Mouse (Mus musculus) heart, embryonic 11.5 days (tissue): ENCODE data around the gene Cuedc1. TPM values are rescaled to one million over a fixed set of nuclear protein-coding genes. Genes with fewer than 3 reads are reported as not detected.

ENCODE experiments used
- ATAC-seq: fragments of 200-750 bp; cut with Nextera tagmentation; replicated peaks from 2 replicates; pipeline ENCODE4 v1.8.0; 2017; ENCODE audit warnings: moderate library complexity; ENCODE audit not compliant: insufficient number of reproducible peaks, low FRiP score, low TSS enrichment
- H3K27ac ChIP-seq: fragments of 300-500 bp; sonication (generic); 2 replicates; pipeline ENCODE4 v1.5.1; 2014; ENCODE audit warnings: mild to moderate bottlenecking, low read depth, low read length
- H3K27me3 ChIP-seq: fragments of 300-500 bp; sonication (generic); 2 replicates; pipeline ENCODE4 v1.6.1; 2014; ENCODE audit warnings: mild to moderate bottlenecking, low read length, mixed read lengths; ENCODE audit not compliant: control insufficient read depth, insufficient read depth
- H3K36me3 ChIP-seq: fragments of 300-500 bp; sonication (generic); 2 replicates; pipeline ENCODE4 v1.6.1; 2014; ENCODE audit warnings: mild to moderate bottlenecking, low read length, moderate library complexity, mixed read lengths; ENCODE audit not compliant: control insufficient read depth, insufficient read depth
- H3K4me1 ChIP-seq: fragments of 300-500 bp; sonication (generic); 2 replicates; pipeline ENCODE4 v1.6.1; 2014; ENCODE audit warnings: low read length; ENCODE audit not compliant: control insufficient read depth, insufficient read depth
- H3K4me2 ChIP-seq: fragments of 300-500 bp; sonication (generic); 2 replicates; pipeline ENCODE4 v1.6.1; 2014; ENCODE audit warnings: mild to moderate bottlenecking, moderate library complexity
- H3K4me3 ChIP-seq: fragments of 300-500 bp; sonication (generic); 2 replicates; pipeline ENCODE4 v1.5.1; 2014; ENCODE audit warnings: low read depth, low read length
- H3K9ac ChIP-seq: fragments of 300-500 bp; sonication (generic); 2 replicates; pipeline ENCODE4 v1.6.1; 2014; ENCODE audit warnings: mild to moderate bottlenecking, low read depth, low read length, moderate library complexity
- H3K9me3 ChIP-seq: fragments of 300-500 bp; sonication (generic); replicated peaks from 2 replicates; pipeline ENCODE4 v1.6.1; 2016; ENCODE audit warnings: low read length; ENCODE audit not compliant: control insufficient read depth
- WGBS: fragments of 180-500 bp; shearing (Covaris S2); extraction: QIAGEN DNeasy Blood & Tissue Kit; methylation state at CpG from one replicate; pipeline ENCODE4 v1.1.7; 2014; ENCODE audit not compliant: insufficient replicate concordance; 5-methylcytosine and 5-hydroxymethylcytosine counted together
- polyA plus RNA-seq: library from polyadenylated mRNA; unstranded; fragments of >200 nt; fragmentation: Nextera tagmentation; extraction: Ambion mirVana; gene quantifications from 2 replicates; pipeline ENCODE4 v1.2.1, GENCODE M21; 2014

The Cuedc1 gene
- polyA plus RNA-seq, 1 experiment from 2014 or later = 11.7 TPM

GRCm38 (mm10) chr11:88129935-88130334 is 32.1 kb downstream of the Cuedc1 start:
- peaks cover 18% of the 10 kb centered on the region for H3K4me1 ChIP-seq
- H3K4me3 ChIP-seq = no peak overlapping the region
- no peaks in the 10 kb centered on the region for H3K27me3 ChIP-seq
- H3K4me2 ChIP-seq = no peak overlapping the region
- H3K27ac ChIP-seq = no peak overlapping the region
- H3K9me3 ChIP-seq = no peaks in the 10 kb centered on the region
- H3K36me3 ChIP-seq = no peaks in the 10 kb centered on the region
- 93% methylated on average over 10 of the region's 10 CpGs for WGBS
- ATAC-seq = no peak
- H3K9ac ChIP-seq = no peak overlapping the region

DNA sequence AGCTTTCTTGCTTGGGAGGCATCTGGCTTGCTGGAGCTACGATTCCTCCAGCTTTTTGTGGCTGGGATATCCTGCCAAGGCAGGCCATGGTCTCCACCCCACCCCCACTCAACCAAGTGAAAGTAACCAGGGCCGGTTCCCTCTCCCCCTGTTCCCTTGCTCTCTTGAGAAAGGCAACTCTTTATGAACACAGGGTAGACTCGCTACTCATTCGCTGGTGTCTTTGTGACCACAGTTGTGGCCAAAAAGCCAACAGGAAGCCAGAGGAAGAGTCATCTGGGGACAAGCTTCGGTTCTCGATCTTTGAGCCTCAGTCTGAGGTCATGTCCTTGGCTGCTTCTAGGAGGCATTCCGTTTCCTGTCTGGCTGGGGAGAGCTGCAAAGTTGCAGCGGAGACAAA is 34.0 kb downstream of the Cuedc1 start:
- H3K9me3 ChIP-seq = no peaks in the 10 kb centered on the region
- H3K27me3 ChIP-seq = no peaks in the 10 kb centered on the region
- H3K9ac ChIP-seq = 0 out of 2 replicates have a peak overlapping the region, but pooled peaks have one; percentile 23
- peaks cover 13% of the 10 kb centered on the region for H3K4me1 ChIP-seq
- peak overlapping the region; percentile 54 for H3K27ac ChIP-seq
- H3K36me3 ChIP-seq = no peaks in the 10 kb centered on the region
- ATAC-seq = no peak
- WGBS = 29% methylated on average over 8 of the region's 8 CpGs
- no peak overlapping the region for H3K4me3 ChIP-seq
- peak overlapping the region; percentile 17 for H3K4me2 ChIP-seq

- Histone ChIP-seq H3K4me2 (no peak overlapping the region), H3K4me3 (no peak overlapping the region), H3K9ac (no peak overlapping the region), H3K36me3 (no peaks in the 10 kb centered on the region), H3K27me3 (no peaks in the 10 kb centered on the region), H3K4me1 (peaks cover 30% of the 10 kb centered on the region), H3K27ac (no peak overlapping the region), H3K9me3 (no peaks in the 10 kb centered on the region)
- 60% methylated on average over 7 of the region's 7 CpGs for WGBS
- ATAC-seq = no peak
These were observed 37.4 kb downstream of the Cuedc1 start for GRCm38 (mm10) chr11:88135218-88135617.

DNA sequence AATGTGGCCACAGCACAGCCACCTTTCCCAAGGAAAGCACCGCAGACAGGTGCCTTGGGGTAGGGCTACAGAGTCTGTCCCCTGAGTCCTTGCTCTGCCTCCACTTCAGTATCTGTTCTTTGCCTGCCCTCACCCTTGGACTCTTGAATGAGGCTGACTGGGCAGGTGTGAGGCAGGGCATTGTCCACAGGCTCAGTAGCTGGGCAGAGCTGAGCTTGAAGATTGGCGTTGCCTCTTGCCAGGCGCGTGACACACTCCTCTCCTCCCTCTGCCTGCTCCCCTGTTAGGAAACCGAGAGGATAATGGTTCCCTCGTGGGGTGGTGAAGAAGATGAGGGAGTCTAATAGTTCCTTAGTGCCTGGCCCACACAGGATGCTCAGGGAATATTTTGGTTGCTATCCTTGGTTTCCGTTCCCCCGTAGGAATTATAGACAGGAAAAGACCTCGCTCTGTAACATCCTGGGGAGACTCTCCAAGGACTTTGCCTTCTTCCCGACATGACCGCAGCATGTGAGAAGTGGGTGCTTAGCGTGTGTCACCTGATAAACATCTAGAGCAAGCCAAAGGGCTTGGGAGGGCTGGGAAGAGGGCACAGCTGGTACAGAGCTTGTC is 40.1 kb downstream of the Cuedc1 start:
- WGBS = 70% methylated on average over 12 of the region's 12 CpGs
- ATAC-seq = no peak
- Histone ChIP-seq H3K4me1 (peaks cover 24% of the 10 kb centered on the region), H3K9me3 (no peaks in the 10 kb centered on the region), H3K36me3 (no peaks in the 10 kb centered on the region), H3K4me2 (no peak overlapping the region), H3K4me3 (no peak overlapping the region), H3K9ac (no peak overlapping the region), H3K27ac (no peak overlapping the region), H3K27me3 (no peaks in the 10 kb centered on the region)

DNA sequence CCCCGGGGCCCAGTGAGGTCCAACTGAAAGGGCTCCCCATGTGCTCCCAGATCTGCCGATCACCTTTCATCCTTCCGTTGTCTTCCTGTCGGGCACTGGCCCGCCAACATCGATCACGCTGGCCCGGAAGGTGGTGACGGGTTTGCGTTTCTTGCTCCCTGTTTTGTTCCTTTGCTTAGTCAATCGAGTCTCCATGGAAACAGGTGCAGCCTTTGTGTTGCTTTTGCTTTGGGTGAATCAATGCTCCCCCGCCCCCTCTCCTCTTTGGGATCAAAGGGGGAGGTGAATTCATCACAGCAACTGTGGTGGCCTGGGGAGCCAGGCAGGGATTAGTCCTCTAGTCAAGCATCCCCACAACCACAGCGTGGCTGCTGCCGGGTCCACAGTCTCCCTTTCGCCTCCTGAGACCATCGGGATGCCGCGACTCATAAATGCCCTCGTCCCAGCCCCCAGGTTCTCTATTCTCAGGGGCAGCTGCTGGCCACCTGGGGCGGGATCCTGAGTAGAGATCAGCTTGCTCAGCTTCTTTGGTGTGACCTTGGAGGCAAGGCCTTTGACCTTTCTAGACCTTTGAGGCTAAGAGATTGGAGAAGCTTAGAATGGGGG is 41.5 kb downstream of the Cuedc1 start:
- Histone ChIP-seq H3K36me3 (no peaks in the 10 kb centered on the region), H3K9me3 (no peaks in the 10 kb centered on the region), H3K27me3 (no peaks in the 10 kb centered on the region), H3K4me1 (peaks cover 22% of the 10 kb centered on the region), H3K9ac (peak overlapping the region; percentile 60; the same call in 1 of the 2 replicates), H3K27ac (no peak overlapping the region), H3K4me2 (peak overlapping the region; percentile 34), H3K4me3 (no peak overlapping the region)
- 11% methylated on average over 20 of the region's 20 CpGs for WGBS
- ATAC-seq = no peak

DNA sequence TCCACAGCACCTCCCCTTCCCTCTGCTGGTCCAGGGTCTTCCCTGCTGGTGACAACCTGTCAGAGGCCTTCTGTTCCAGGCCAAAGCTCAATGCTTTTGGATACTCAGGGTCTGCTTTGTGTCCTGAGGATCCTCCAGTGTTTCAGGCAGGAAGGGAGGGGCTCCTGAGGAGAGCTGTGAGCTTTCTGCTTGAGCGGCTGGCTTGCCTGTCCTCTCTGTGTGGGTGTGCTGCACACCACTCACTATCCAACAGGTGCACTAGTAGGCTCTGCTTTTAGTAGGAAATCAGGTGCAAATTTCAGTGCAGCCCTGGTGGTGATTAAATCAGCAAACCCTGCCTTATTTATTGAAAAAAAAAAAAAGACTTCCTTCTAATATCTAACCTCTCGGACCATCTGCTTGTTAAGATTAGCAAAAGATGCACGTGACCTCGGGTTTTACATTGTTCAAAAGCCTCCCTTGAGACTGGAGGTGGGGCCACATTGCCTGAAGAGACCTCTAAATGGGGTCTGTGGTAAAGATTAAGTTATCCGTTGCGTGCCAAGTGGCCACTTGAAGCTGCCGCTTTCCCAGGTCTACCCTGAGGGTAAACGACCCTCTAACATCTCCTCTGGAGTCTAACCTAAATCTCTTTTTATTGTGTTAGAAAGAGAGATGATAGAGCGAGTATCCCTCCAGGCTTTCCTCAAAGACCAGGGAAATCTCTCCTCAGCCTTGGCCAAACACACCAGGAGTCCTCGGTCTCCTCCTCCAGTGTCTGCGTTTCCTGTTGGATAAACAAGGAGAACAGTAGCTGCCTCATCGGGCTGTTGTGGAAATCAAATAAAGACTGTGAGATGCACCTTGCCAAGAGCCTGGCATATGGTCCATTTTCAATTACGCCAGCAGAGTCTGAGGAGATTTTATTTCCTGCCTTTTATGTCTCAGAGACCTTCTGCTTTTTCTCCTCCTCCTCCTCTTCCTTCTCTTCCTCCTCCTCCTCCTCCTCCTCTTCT is 42.5 kb downstream of the Cuedc1 start:
- 24% methylated on average over 13 of the region's 13 CpGs for WGBS
- Histone ChIP-seq H3K9ac (no peak overlapping the region), H3K4me3 (no peak overlapping the region), H3K27me3 (no peaks in the 10 kb centered on the region), H3K36me3 (no peaks in the 10 kb centered on the region), H3K9me3 (no peaks in the 10 kb centered on the region), H3K4me1 (peaks cover 28% of the 10 kb centered on the region), H3K4me2 (no peak overlapping the region), H3K27ac (no peak overlapping the region)
- no peak for ATAC-seq

DNA sequence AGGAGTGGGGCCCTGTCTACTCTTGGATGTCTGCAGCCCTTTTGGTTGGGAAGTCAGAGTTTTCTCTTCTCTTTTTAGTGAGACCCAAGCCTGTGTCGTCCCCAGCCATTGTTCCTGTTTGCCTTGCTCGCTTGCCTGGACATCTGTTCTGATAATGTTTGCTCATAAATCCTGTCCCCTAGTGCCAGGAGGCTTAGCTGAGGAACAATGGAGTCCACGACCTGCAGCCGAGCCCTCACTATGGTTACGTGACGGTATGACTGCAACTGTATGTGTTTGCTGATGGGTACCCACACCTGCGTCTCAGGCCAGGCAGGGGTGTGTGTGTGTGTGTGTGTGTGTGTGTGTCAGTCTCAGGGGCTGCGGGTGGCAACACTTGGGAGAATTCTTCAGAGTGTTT is 44.5 kb downstream of the Cuedc1 start:
- no peak for ATAC-seq
- WGBS = 61% methylated on average over 8 of the region's 8 CpGs
- Histone ChIP-seq H3K36me3 (no peaks in the 10 kb centered on the region), H3K9me3 (no peaks in the 10 kb centered on the region), H3K27ac (no peak overlapping the region), H3K4me1 (peaks cover 48% of the 10 kb centered on the region), H3K4me2 (no peak overlapping the region), H3K9ac (no peak overlapping the region), H3K4me3 (no peak overlapping the region), H3K27me3 (no peaks in the 10 kb centered on the region)

GRCm38 (mm10) chr11:88144100-88144499 is 46.2 kb downstream of the Cuedc1 start:
- Histone ChIP-seq H3K4me2 (no peak overlapping the region), H3K27ac (no peak overlapping the region), H3K9me3 (no peaks in the 10 kb centered on the region), H3K4me3 (no peak overlapping the region), H3K36me3 (no peaks in the 10 kb centered on the region), H3K27me3 (no peaks in the 10 kb centered on the region), H3K4me1 (peaks cover 60% of the 10 kb centered on the region), H3K9ac (no peak overlapping the region)
- 70% methylated on average over 4 of the region's 4 CpGs for WGBS
- no peak for ATAC-seq
